Mouse (Mus musculus): Measurements from ENCODE around the gene Pebp1. TPM values are rescaled to one million over a fixed set of nuclear protein-coding genes. Genes with fewer than 3 reads are reported as not detected.

Gene Pebp1
- polyA plus RNA-seq (2012; ENCODE audit: insufficient read depth, insufficient read length, low replicate concordance, missing spikeins) = not detected in 2 replicates

- WGBS = under 1% methylated on average over 77 of the region's 77 CpGs
- Histone ChIP-seq H3K4me1 (ENCODE audit: control insufficient read depth, insufficient read depth, low read length) (peaks cover 23% of the 10 kb centered on the region), H3K27ac (ENCODE audit: insufficient read depth, low read depth, low read length) (no peak within 1 kb of the TSS), H3K4me3 (ENCODE audit: insufficient read depth, low read depth, low read length) (peak within 1 kb of the TSS; percentile 56)
- no peak for TF ChIP-seq CTCF (IDR thresholded peaks at IDR 0.05; ENCODE audit: insufficient read depth, low read depth, low read length)
- no peak for TF ChIP-seq POLR2A (IDR thresholded peaks at IDR 0.05; ENCODE audit: insufficient read depth, low read depth, low read length)
Observed at GRCm38 (mm10) chr5:117286831-117287822, at the start of gene Pebp1. Gene Pebp1 (minus strand): TSS chr5:117287625.

- Histone ChIP-seq H3K27ac (ENCODE audit: insufficient read depth, low read depth, low read length) (no peak overlapping the region), H3K4me3 (ENCODE audit: insufficient read depth, low read depth, low read length) (no peak overlapping the region), H3K4me1 (ENCODE audit: control insufficient read depth, insufficient read depth, low read length) (no peaks in the 10 kb centered on the region)
- TF ChIP-seq POLR2A (IDR thresholded peaks at IDR 0.05; ENCODE audit: insufficient read depth, low read depth, low read length) (no peak), CTCF (IDR thresholded peaks at IDR 0.05; ENCODE audit: insufficient read depth, low read depth, low read length) (no peak)
- 96% methylated on average over 7 of the region's 7 CpGs for WGBS
Observed at GRCm38 (mm10) chr5:117330457-117330856, 43.0 kb upstream of the Pebp1 start.

- TF ChIP-seq POLR2A (IDR thresholded peaks at IDR 0.05; ENCODE audit: insufficient read depth, low read depth, low read length) (no peak), CTCF (IDR thresholded peaks at IDR 0.05; ENCODE audit: insufficient read depth, low read depth, low read length) (no peak)
- 70% methylated on average over 6 of the region's 6 CpGs for WGBS
- Histone ChIP-seq H3K4me3 (ENCODE audit: insufficient read depth, low read depth, low read length) (no peak overlapping the region), H3K27ac (ENCODE audit: insufficient read depth, low read depth, low read length) (no peak overlapping the region), H3K4me1 (ENCODE audit: control insufficient read depth, insufficient read depth, low read length) (no peaks in the 10 kb centered on the region)
Observed at GRCm38 (mm10) chr5:117326408-117326807, 39.0 kb upstream of the Pebp1 start.

- TF ChIP-seq CTCF (IDR thresholded peaks at IDR 0.05; ENCODE audit: insufficient read depth, low read depth, low read length) (no peak), POLR2A (IDR thresholded peaks at IDR 0.05; ENCODE audit: insufficient read depth, low read depth, low read length) (no peak)
- Histone ChIP-seq H3K27ac (ENCODE audit: insufficient read depth, low read depth, low read length) (no peak overlapping the region), H3K4me1 (ENCODE audit: control insufficient read depth, insufficient read depth, low read length) (peaks cover 8% of the 10 kb centered on the region), H3K4me3 (ENCODE audit: insufficient read depth, low read depth, low read length) (no peak overlapping the region)
- 92% methylated on average over 9 of the region's 9 CpGs for WGBS
Observed at GRCm38 (mm10) chr5:117323751-117324150, 36.3 kb upstream of the Pebp1 start.

- H3K4me1 ChIP-seq (ENCODE audit: control insufficient read depth, insufficient read depth, low read length) = peaks cover 11% of the 10 kb centered on the region
- H3K27ac ChIP-seq (ENCODE audit: insufficient read depth, low read depth, low read length) = no peak within 1 kb of the TSS; the same call in 1 of the 2 replicates
- H3K4me3 ChIP-seq (ENCODE audit: insufficient read depth, low read depth, low read length) = peak within 1 kb of the TSS; percentile 68
- WGBS = under 1% methylated on average over 81 of the region's 81 CpGs
- TF ChIP-seq CTCF (IDR thresholded peaks at IDR 0.05; ENCODE audit: insufficient read depth, low read depth, low read length) (no peak), POLR2A (IDR thresholded peaks at IDR 0.05; ENCODE audit: insufficient read depth, low read depth, low read length) (no peak)
Observed at GRCm38 (mm10) chr5:117318741-117319629, 31.6 kb upstream of the Pebp1 start, which contains the start of gene Vsig10. Gene Vsig10 (plus strand): TSS chr5:117319083.

- Histone ChIP-seq H3K27ac (ENCODE audit: insufficient read depth, low read depth, low read length) (no peak overlapping the region), H3K4me3 (ENCODE audit: insufficient read depth, low read depth, low read length) (no peak overlapping the region), H3K4me1 (ENCODE audit: control insufficient read depth, insufficient read depth, low read length) (peaks cover 11% of the 10 kb centered on the region)
- WGBS = 33% methylated on average over 9 of the region's 9 CpGs
- TF ChIP-seq CTCF (IDR thresholded peaks at IDR 0.05; ENCODE audit: insufficient read depth, low read depth, low read length) (no peak), POLR2A (IDR thresholded peaks at IDR 0.05; ENCODE audit: insufficient read depth, low read depth, low read length) (no peak)
Observed at GRCm38 (mm10) chr5:117314587-117315428, 27.4 kb upstream of the Pebp1 start.

GRCm38 (mm10) chr5:117313909-117314308 lies 26.5 kb upstream of the Pebp1 start:
- TF ChIP-seq POLR2A (IDR thresholded peaks at IDR 0.05; ENCODE audit: insufficient read depth, low read depth, low read length) (no peak), CTCF (IDR thresholded peaks at IDR 0.05; ENCODE audit: insufficient read depth, low read depth, low read length) (no peak)
- Histone ChIP-seq H3K27ac (ENCODE audit: insufficient read depth, low read depth, low read length) (no peak overlapping the region), H3K4me3 (ENCODE audit: insufficient read depth, low read depth, low read length) (no peak overlapping the region), H3K4me1 (ENCODE audit: control insufficient read depth, insufficient read depth, low read length) (peaks cover 4% of the 10 kb centered on the region; the same call in 1 of the 2 replicates)
- 57% methylated on average over 10 of the region's 10 CpGs for WGBS

- WGBS = 38% methylated on average over 14 of the region's 14 CpGs
- Histone ChIP-seq H3K4me1 (ENCODE audit: control insufficient read depth, insufficient read depth, low read length) (peaks cover under 1% of the 10 kb centered on the region; the same call in 1 of the 2 replicates), H3K4me3 (ENCODE audit: insufficient read depth, low read depth, low read length) (no peak overlapping the region), H3K27ac (ENCODE audit: insufficient read depth, low read depth, low read length) (no peak overlapping the region)
- no peak for TF ChIP-seq POLR2A (IDR thresholded peaks at IDR 0.05; ENCODE audit: insufficient read depth, low read depth, low read length)
- TF ChIP-seq CTCF (IDR thresholded peaks at IDR 0.05; ENCODE audit: insufficient read depth, low read depth, low read length) = no peak
Observed at GRCm38 (mm10) chr5:117313420-117313819, 26.0 kb upstream of the Pebp1 start.
